Mouse (Mus musculus) adrenal gland, postnatal 0 days (tissue): ENCODE results near the gene Tmem30a. TPM values are rescaled to one million over a fixed set of nuclear protein-coding genes. Genes with fewer than 3 reads are reported as not detected.

Experiments used
- polyA plus RNA-seq: library from polyadenylated mRNA; unstranded; fragments of >200 nt; fragmentation: Nextera tagmentation; extraction: Ambion mirVana; gene quantifications from 2 replicates; pipeline ENCODE4 v1.2.1, GENCODE M21; 2015

Gene Tmem30a
- polyA plus RNA-seq = 81.2 and 92.7 TPM in 2 replicates

GRCm38 (mm10) chr9:79792841-79793835 lies at the start of gene Tmem30a:
Gene Tmem30a (minus strand): TSS chr9:79793507.

DNA sequence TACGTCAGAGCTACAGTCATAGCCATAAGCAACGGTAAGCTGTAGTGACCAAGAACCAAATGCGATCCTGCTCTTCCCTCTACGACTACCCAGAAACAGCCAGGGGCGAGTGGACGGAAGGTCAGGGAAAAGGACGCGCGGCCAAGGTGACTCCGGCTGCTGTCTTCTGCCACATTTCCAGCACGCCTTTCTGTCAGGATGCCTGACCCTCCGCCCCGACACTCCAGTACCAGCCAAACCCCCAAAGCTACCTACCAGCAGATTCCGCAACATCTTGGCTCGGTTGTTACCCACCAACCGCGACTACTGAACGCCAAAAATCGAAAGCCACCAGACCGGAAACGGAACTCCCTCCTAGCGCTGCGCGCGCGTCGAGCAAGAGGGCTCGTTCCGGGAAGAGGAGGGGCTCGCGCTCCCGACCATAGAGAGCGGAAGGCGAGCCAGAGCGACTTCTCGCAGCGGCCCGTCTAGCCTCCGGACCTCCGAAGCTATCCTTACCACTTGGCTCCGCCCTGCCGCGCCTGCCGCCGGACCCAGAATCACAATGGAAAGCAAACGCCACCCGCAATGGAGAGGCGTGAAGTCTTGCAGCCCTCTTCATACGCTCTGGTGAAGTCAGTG lies 33.8 kb downstream of the Tmem30a start, which contains the start of gene Cox7a2:
TSS of gene Cox7a2 (minus strand) at position 494 of the 621 bp plus-strand sequence.

Other genes starting within 250 kb of the Tmem30a start
- gene Col12a1, start 74.7 kb downstream of the Tmem30a start, polyA plus RNA-seq = 55.4 and 110 TPM in 2 replicates
- gene Cox7a2, start 33.6 kb downstream of the Tmem30a start, polyA plus RNA-seq = 1,409 and 3,037 TPM in 2 replicates
- 10.4 and 21.3 TPM in 2 replicates for gene Filip1, start 219.3 kb upstream of the Tmem30a start, polyA plus RNA-seq